Mouse (Mus musculus): Measurements from ENCODE around the gene Usp25.

Usp25 gene

GRCm38 (mm10) chr16:77013427-77014320 lies at the start of gene Usp25:
Gene Usp25, plus strand, starts transcription at chr16:77013706.
- DNase-seq (ENCODE audit: low read depth, low spot score) = peak; percentile 95

GRCm38 (mm10) chr16:76967593-76968275 lies 45.8 kb upstream of the Usp25 start:
- DNase-seq (ENCODE audit: low read depth, low spot score) = no peak

- DNase-seq (ENCODE audit: low read depth, low spot score) = no peak
Measured at GRCm38 (mm10) chr16:76971211-76971610, 42.3 kb upstream of the Usp25 start.

DNA sequence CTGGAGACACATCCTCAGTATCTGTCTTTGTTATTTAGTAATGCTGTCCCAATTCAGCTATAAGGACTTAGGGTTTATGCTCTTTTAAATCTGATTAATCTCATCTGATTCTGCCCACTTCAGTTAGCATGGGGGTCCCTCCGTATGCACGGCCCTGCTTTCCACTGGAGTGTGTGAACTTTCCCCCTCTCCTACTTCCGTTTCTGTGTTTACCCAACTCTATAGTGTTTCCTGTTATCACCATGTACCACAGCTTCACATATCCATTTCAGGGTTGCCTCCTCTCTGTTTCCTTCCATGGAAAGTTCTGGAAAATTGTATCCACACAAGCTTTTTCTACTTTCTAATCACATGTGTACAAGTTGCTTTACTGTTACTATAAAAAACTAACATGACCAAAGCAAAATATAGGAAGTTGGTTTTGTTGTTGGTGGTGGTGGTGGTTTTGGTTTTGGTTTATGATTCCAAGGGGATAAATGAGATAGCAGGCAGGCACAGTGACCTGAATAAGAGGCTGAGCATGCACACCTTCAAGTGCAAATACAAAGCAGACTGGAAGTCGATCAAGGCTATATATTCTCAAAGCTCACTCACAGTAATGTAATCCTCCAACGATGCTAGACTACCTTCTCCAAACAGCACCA lies 36.6 kb upstream of the Usp25 start:
- no peak for DNase-seq (ENCODE audit: low read depth, low spot score)

GRCm38 (mm10) chr16:76983696-76984095 lies 29.8 kb upstream of the Usp25 start:
- no peak for DNase-seq (ENCODE audit: low read depth, low spot score)

- no peak for DNase-seq (ENCODE audit: low read depth, low spot score)
Measured at GRCm38 (mm10) chr16:76987711-76988110, 25.8 kb upstream of the Usp25 start.

GRCm38 (mm10) chr16:77003900-77004299 lies 9.6 kb upstream of the Usp25 start:
- no peak for DNase-seq (ENCODE audit: low read depth, low spot score)

DNA sequence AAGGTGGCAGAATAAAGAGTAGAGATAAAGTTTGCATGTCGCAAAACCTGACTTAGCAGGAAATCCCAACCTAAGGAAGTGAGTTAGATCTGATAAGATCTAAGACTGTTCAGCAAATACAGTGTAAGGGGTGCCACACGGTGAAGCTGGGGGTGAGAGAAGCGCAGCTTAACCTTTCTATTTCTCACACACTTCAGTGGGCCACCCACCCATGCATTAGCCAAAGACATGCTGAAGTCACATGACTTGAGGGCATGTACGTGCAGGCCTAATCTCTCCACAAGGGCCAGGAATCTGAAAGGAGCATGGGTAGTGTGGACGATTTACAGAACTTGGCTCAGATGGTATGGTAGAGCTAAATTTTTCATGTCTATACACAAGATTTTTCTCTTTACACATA lies 4.3 kb upstream of the Usp25 start:
- DNase-seq (ENCODE audit: low read depth, low spot score) = peak; percentile 33

GRCm38 (mm10) chr16:77014321-77015211 lies 1.1 kb downstream of the Usp25 start:
- peak; percentile 29 for DNase-seq (ENCODE audit: low read depth, low spot score)

GRCm38 (mm10) chr16:77015380-77016346 lies 2.2 kb downstream of the Usp25 start:
- peak; percentile 60 for DNase-seq (ENCODE audit: low read depth, low spot score)

- DNase-seq (ENCODE audit: low read depth, low spot score) = no peak
Measured at GRCm38 (mm10) chr16:77017931-77018330, 4.4 kb downstream of the Usp25 start.

GRCm38 (mm10) chr16:77020190-77020589 lies 6.7 kb downstream of the Usp25 start:
- DNase-seq (ENCODE audit: low read depth, low spot score) = no peak

GRCm38 (mm10) chr16:77023627-77024379 lies 10.3 kb downstream of the Usp25 start:
- no peak for DNase-seq (ENCODE audit: low read depth, low spot score)

DNA sequence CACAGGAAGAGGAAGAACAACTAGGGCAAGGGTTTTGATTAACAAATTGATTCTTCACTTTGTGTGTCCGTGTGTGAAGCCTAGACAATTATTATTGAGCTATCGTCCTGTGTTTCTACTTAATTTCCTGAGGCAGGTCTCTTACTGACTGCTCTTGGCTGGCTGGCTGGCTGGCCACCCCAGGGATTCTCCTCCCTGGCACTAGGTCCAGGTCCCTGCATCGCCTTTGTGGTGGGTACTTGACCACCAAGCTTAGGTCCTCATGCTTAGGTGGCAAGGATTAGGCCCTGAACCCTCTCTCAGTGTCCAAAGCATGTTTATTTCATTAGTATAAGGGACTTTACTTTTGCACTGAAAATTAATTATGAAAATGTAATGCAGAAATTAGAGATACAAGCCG lies 12.6 kb downstream of the Usp25 start:
- no peak for DNase-seq (ENCODE audit: low read depth, low spot score)

DNA sequence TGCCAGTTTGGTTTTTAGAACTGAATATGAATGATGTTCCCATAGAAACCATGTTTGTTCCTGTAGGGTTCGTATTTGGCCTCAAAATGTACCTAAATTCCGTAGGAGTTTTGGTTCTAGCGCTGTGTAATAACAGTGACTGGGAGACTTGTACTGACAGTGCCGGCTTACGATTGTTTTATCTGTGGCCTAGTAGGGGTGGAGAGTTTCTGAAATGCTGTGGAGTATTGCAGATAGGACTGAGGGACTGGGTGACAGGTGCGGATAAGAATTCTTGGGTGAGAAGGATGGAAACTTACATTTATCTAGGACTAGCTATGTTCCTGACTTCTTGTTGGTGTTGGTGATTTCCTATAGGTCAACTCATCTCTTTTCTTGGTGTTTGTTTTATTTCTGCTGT lies 13.4 kb downstream of the Usp25 start:
- no peak for DNase-seq (ENCODE audit: low read depth, low spot score)

GRCm38 (mm10) chr16:77027976-77028686 lies 14.6 kb downstream of the Usp25 start:
- DNase-seq (ENCODE audit: low read depth, low spot score) = no peak

- no peak for DNase-seq (ENCODE audit: low read depth, low spot score)
Measured at GRCm38 (mm10) chr16:77028687-77029417, 15.3 kb downstream of the Usp25 start.

GRCm38 (mm10) chr16:77030435-77030834 lies 16.9 kb downstream of the Usp25 start:
- no peak for DNase-seq (ENCODE audit: low read depth, low spot score)
